Mouse (Mus musculus) stomach, postnatal 0 days (tissue): ENCODE measurements around the gene Rabgap1l.

Experiments used
- CTCF ChIP-seq: IDR thresholded peaks from 2 replicates; pipeline ENCODE4 v1.5.1; 2016; ENCODE audit warnings: antibody characterized with exemption, low read depth, mild to moderate bottlenecking, moderate library complexity
- EP300 ChIP-seq: optimal IDR thresholded peaks from 2 replicates; pipeline ENCODE3; 2016; ENCODE audit warnings: antibody characterized with exemption

GRCm38 (mm10) chr1:160561381-160561780 lies 231.6 kb downstream of the Rabgap1l start:
- TF ChIP-seq CTCF (peak; percentile 78), EP300 (no peak)
